Mouse (Mus musculus): Measurements from ENCODE around the gene Olfr513.

The Olfr513 gene

GRCm38 (mm10) chr7:108750673-108751072 is at the start of gene Olfr513:
Gene Olfr513 (plus strand): TSS chr7:108750973.
- DNase-seq (ENCODE audit: low read depth, low spot score), result no peak

- DNase-seq (ENCODE audit: low read depth, low spot score), result no peak
Measured at GRCm38 (mm10) chr7:108713020-108713419, 37.8 kb upstream of the Olfr513 start, which contains the start of gene Olfr512. Gene Olfr512 (plus strand): TSS chr7:108713320.

GRCm38 (mm10) chr7:108760411-108760810 is 9.6 kb downstream of the Olfr513 start:
- DNase-seq (ENCODE audit: low read depth, low spot score), result no peak

GRCm38 (mm10) chr7:108797205-108797933 is 46.6 kb downstream of the Olfr513 start:
- no peak for DNase-seq (ENCODE audit: low read depth, low spot score)

All from retina, adult 2 months (tissue).